Mouse (Mus musculus) lung, postnatal 0 days (tissue): ENCODE measurements at regions not wholly inside any gene's neighbourhood (a gene's known extent, or its start where the extent isn't known, plus 50 kb on each side); places are given as distances from the start of the nearest gene placed in this dataset.

Source experiments
- CTCF ChIP-seq: IDR thresholded peaks from 2 replicates; pipeline ENCODE4 v1.5.1; 2016; ENCODE audit warnings: antibody characterized with exemption, mild to moderate bottlenecking
- EP300 ChIP-seq: IDR thresholded peaks from 2 replicates; pipeline ENCODE4 v1.6.1; 2016; ENCODE audit warnings: antibody characterized with exemption, mild to moderate bottlenecking, control low read depth

- TF ChIP-seq EP300 (no peak), CTCF (no peak)
These were observed 180.0 kb upstream of the Ntm start for GRCm38 (mm10) chr9:30142806-30143458.
